Mouse (Mus musculus) thymus, adult 2 months (tissue): Measurements from ENCODE around the gene Hdac4.

ENCODE experiments used
- CTCF ChIP-seq: fragments of 200-500 bp; IDR thresholded peaks from 2 replicates; pipeline ENCODE4 v1.5.1; 2012; ENCODE audit warnings: mild to moderate bottlenecking, control low read depth, low read length, moderate library complexity, borderline replicate concordance; ENCODE audit not compliant: control insufficient read depth, poor library complexity, insufficient read depth; ENCODE audit errors: extremely low read depth
- POLR2A ChIP-seq: fragments of 200-500 bp; IDR thresholded peaks from 2 replicates; pipeline ENCODE4 v1.6.1; 2012; ENCODE audit warnings: mild to moderate bottlenecking, low read length, control low read depth, moderate library complexity; ENCODE audit not compliant: control insufficient read depth, poor library complexity, insufficient read depth; ENCODE audit errors: extremely low read depth

DNA sequence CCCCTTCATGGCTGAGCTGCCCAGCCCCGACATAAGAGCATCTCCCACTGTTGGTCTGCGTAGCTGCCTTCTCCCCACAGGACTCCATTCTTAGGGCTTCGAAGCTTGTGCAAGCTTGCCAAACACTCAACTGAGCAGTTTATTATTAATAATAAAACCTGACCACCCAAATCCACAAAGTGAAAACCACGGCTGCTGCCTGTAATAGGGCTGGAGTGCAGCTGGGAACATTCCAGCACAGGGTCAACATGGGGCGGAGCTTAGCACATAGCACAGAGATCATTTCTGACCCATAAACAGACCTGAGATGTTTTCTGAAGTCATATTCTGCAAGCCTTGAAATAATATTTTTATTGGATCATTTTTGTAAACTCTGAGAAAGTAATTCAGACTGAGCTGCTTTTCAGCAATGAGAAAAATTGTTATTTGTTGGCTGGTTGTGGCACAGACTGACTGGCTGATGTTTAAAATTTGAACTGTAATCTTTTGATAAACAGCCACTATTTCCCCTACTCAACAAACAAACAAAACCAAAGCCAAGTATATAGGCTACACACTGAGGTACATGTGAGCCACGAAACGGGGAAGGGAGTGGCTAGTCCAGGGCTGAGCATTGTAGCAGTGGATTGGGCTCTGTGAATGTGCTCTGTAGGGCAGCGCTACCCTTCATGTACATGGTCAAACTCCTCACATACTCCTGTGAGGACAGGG, 190.4 kb downstream of the Hdac4 start:
- TF ChIP-seq POLR2A (no peak), CTCF (no peak)
